Mouse (Mus musculus): ENCODE results near the gene Tmem41a.
"Not testable (repeated sequence)": the region's sequence is repeated elsewhere in the genome, so short reads cannot be mapped to it uniquely, and the experiment has no call there.

Gene Tmem41a

GRCm38 (mm10) chr16:21946761-21947715 lies at the start of gene Tmem41a:
Tmem41a (minus strand) TSS chr16:21947552.
- DNase-seq (ENCODE audit: low spot score) = peak; percentile 91

GRCm38 (mm10) chr16:21996402-21996801 lies 49.0 kb upstream of the Tmem41a start:
- DNase-seq (ENCODE audit: low spot score) = peak; percentile 14

- peak; percentile 64 for DNase-seq (ENCODE audit: low spot score)
Observed at GRCm38 (mm10) chr16:21995304-21995703, 48.0 kb upstream of the Tmem41a start, which contains the start of gene Liph. Liph (minus strand) TSS chr16:21995663.

- no peak for DNase-seq (ENCODE audit: low spot score)
Observed at GRCm38 (mm10) chr16:21991774-21992173, 44.4 kb upstream of the Tmem41a start.

- DNase-seq (ENCODE audit: low spot score) = not testable (repeated sequence)
Observed at GRCm38 (mm10) chr16:21990893-21991292, 43.5 kb upstream of the Tmem41a start.

GRCm38 (mm10) chr16:21987956-21988355 lies 40.6 kb upstream of the Tmem41a start:
- peak; percentile 47 for DNase-seq (ENCODE audit: low spot score)

GRCm38 (mm10) chr16:21986191-21986590 lies 38.8 kb upstream of the Tmem41a start:
- DNase-seq (ENCODE audit: low spot score) = peak; percentile 56

GRCm38 (mm10) chr16:21984091-21984490 lies 36.7 kb upstream of the Tmem41a start:
- no peak for DNase-seq (ENCODE audit: low spot score)

GRCm38 (mm10) chr16:21983581-21983980 lies 36.2 kb upstream of the Tmem41a start:
- no peak for DNase-seq (ENCODE audit: low spot score)

GRCm38 (mm10) chr16:21983146-21983545 lies 35.8 kb upstream of the Tmem41a start:
- no peak for DNase-seq (ENCODE audit: low spot score)

- DNase-seq (ENCODE audit: low spot score) = no peak
Observed at GRCm38 (mm10) chr16:21977347-21977746, 30.0 kb upstream of the Tmem41a start.

- DNase-seq (ENCODE audit: low spot score) = no peak
Observed at GRCm38 (mm10) chr16:21976203-21976602, 28.9 kb upstream of the Tmem41a start.

GRCm38 (mm10) chr16:21971446-21971845 lies 24.1 kb upstream of the Tmem41a start:
- no peak for DNase-seq (ENCODE audit: low spot score)

- DNase-seq (ENCODE audit: low spot score) = peak; percentile 9
Observed at GRCm38 (mm10) chr16:21970536-21970935, 23.2 kb upstream of the Tmem41a start.

GRCm38 (mm10) chr16:21969874-21970273 lies 22.5 kb upstream of the Tmem41a start:
- DNase-seq (ENCODE audit: low spot score) = no peak

GRCm38 (mm10) chr16:21965576-21965975 lies 18.2 kb upstream of the Tmem41a start:
- no peak for DNase-seq (ENCODE audit: low spot score)

GRCm38 (mm10) chr16:21955591-21955990 lies 8.2 kb upstream of the Tmem41a start:
- DNase-seq (ENCODE audit: low spot score) = no peak

GRCm38 (mm10) chr16:21928471-21928870 lies 18.9 kb downstream of the Tmem41a start:
- DNase-seq (ENCODE audit: low spot score) = no peak

GRCm38 (mm10) chr16:21916681-21917080 lies 30.7 kb downstream of the Tmem41a start:
- DNase-seq (ENCODE audit: low spot score) = no peak

GRCm38 (mm10) chr16:21913347-21913746 lies 34.0 kb downstream of the Tmem41a start:
- no peak for DNase-seq (ENCODE audit: low spot score)

- DNase-seq (ENCODE audit: low spot score) = not testable (repeated sequence)
Observed at GRCm38 (mm10) chr16:21908906-21909305, 38.4 kb downstream of the Tmem41a start.

GRCm38 (mm10) chr16:21906902-21907301 lies 40.5 kb downstream of the Tmem41a start:
- no peak for DNase-seq (ENCODE audit: low spot score)

- no peak for DNase-seq (ENCODE audit: low spot score)
Observed at GRCm38 (mm10) chr16:21905996-21906395, 41.4 kb downstream of the Tmem41a start.
